Mouse (Mus musculus): ENCODE data around the gene Dgcr2. TPM values are rescaled to one million over a fixed set of nuclear protein-coding genes. Genes with fewer than 3 reads are reported as not detected.
A peak's percentile ranks its signal among the peaks of the same experiment; 100 is the strongest.

Gene Dgcr2
- total RNA-seq, 2 experiments from 2014 or later, result 50.9 to 52.3 TPM

DNA sequence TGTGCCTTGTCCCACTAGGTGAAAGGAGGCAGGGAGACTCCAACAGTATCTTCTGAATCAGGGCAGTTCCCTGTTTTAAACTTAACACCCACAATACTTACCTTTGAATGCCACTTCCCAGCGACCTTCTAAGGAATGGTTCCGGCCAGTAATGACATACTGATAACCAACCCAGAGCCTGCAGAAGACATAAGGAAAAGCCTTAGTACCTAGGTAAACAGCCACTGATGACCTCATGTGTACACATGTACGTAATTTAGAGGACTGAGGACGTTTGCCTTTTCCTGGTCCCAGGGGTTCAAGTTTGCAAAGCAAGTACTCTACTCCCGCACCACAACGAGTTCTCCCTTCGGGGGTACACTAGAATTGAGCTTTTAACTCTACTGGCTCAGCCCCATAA lies 41.2 kb downstream of the Dgcr2 start:
- no peak for DNase-seq
- intact Hi-C loops (cut with DNase I), result no loop called here

DNA sequence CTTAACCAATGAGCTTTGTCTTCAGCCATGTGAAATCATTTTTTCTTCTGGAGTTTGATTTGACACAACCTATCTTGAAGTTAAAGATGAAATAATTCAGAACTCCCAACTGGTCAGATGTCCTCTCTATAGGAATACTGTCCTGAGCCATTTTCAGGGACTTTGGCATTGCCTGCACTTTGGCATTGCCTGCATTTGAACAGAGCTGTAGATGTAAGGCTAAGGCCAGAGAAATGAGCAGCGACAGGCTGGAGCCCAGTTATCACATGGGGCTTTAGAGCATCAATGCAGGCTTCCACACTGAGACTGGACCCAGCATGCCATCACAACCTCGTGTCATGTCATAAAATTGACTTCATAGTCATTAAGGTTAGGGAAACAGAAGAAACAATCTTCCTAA lies 45.1 kb downstream of the Dgcr2 start:
- DNase-seq, result no peak
- intact Hi-C loops (cut with DNase I), result no loop called here

DNA sequence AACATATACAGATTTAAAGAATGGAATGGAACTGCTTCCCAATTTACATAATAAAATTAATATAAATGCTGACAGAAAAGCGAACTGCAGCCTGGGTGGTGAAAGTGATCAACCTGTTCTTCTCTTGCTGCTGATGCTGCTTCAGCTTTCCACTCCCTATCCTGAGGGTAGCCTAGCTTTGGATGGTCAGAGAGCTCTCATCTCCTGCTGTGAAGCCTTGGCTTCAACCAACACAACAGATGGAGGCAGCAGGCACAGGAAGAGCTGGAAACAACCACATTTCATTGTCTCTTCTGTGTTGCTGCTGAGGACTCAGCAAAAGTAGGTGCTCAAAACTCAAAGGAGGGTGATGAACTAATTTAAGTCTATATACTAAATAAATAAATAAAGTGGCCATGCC lies 46.5 kb downstream of the Dgcr2 start:
- intact Hi-C loops (cut with DNase I), result no loop called here
- DNase-seq, result no peak

- no peak for DNase-seq
- intact Hi-C loops (cut with DNase I), result no loop called here
These were observed 47.0 kb downstream of the Dgcr2 start for GRCm38 (mm10) chr16:17851331-17851730.

DNA sequence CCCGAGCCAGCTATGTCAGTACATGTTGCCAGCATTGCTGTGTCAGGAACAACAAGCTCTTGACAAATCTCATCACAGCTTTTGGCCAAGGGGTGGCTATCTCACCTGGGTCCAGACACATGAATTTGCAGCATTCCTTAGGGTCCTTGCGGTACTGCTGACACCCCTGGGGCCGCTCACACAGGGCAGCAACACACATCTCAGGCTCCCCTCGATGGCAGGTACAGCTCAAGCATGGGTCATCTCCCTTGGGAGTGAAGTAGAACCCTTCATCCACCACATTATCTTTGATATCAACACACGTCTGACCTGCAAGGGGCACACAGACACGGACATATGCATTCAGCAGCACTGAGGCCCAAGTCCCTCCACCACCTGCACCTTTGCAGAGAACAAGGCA lies 48.9 kb downstream of the Dgcr2 start:
- no peak for DNase-seq
- intact Hi-C loops (cut with DNase I), result no loop called here

GRCm38 (mm10) chr16:17848928-17849327 lies 49.4 kb downstream of the Dgcr2 start:
- DNase-seq, result peak in 1 of 2 experiments; percentile 64
- intact Hi-C loops (cut with DNase I), result no loop called here

GRCm38 (mm10) chr16:17848431-17848830 lies 49.9 kb downstream of the Dgcr2 start:
- intact Hi-C loops (cut with DNase I), result no loop called here
- DNase-seq, result no peak

DNA sequence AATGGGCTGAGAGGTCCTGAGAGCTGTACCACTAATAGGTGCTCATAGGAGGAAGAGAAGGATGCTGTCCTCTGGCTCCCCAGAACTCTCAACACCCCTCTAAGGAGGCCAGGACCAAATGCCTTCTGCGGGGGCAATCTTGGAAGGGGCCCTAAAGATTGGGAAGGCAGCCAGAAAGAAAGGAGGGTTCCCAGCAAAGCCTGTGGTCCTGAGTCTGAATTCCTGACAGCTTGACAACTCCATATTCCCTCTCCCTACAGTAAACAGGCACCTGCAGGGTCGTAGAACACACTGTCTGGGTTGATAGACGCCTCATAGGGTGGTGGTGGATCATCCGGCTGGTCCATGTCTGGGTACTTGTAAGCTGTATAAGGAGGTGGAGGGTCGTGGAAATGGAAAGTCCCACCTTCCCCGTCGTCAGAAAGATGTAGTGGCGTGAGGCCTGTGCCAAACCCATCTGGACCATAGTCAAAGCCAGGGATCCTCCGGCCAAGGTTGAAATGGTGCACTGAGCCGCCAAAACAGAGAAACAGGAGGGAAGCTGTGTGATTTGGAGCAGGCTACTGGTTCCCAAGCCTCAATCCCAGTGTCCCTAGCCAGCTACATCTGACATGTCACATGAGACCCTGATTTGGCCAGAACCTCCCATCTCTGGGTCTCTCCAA lies 54.5 kb downstream of the Dgcr2 start:
- DNase-seq, result no peak
- intact Hi-C loops (cut with DNase I), result no loop called here

GRCm38 (mm10) chr16:17842437-17842836 lies 55.9 kb downstream of the Dgcr2 start:
- intact Hi-C loops (cut with DNase I), result no loop called here
- DNase-seq, result no peak

DNA sequence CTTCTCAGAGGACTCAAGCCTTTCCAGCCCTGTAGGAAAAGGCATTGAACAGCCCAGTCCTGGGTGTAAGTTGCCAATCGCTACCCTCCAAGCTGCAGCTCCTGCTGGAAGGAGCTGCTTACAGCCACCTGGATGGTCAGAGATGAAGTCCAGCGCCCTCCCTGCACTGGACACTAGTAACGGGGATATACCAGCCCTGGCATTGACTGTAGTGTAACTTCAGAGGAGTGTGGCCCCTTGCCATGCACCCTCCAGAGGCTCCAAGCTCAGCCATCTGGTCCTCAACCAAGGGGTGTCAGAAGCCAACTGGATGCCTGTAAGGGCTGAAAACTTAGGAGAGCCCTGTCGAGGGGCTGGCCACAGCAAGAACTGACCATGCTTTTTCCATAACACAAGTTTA lies 58.4 kb downstream of the Dgcr2 start:
- intact Hi-C loops (cut with DNase I), result no loop called here
- DNase-seq, result no peak

DNA sequence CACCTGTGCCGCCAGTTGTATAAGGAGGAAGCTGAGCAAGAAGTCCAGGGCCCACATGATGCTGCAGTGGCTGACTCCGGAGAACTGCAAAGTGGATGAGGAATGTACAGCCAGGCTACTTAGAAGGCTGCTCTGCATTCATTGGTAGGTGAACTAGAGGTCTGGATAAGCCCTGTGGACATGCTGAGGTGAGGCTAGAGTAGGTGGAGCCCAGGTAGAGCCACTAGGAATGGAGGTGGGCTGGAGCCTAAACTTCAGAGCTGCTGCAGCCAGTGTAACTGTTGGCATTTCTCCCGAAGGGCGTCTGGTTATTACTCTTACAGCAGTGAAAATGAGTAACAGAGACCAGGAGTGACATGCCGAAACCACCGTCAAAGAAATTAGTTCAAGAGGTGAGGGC lies 60.3 kb downstream of the Dgcr2 start, which contains the start of gene Car15:
Gene Car15 (minus strand): TSS at position 314 of the 400 bp plus-strand sequence.
- DNase-seq, result no peak
- intact Hi-C loops (cut with DNase I), result no loop called here

GRCm38 (mm10) chr16:17835481-17835880 lies 62.9 kb downstream of the Dgcr2 start:
- intact Hi-C loops (cut with DNase I), result no loop called here
- no peak for DNase-seq

DNA sequence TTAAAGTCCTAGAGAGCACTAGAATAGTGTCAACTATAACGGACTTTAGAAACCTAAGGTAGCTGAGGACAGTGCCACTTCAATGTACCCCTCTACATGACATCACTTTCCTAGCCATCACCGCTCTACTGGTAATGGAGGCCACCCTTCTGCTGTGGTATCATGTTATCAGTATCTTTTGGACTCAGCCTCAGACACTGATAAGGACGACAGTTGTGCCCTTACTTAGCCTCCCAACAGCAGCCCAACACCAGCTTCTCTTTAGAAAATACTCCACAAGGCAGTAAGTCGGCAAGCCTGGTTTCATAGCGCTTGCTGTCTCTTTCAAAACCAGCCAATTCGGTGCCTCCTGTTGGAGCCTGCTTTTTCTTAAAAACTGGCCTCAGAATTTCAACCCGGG lies 63.8 kb downstream of the Dgcr2 start:
- intact Hi-C loops (cut with DNase I), result no loop called here
- DNase-seq, result no peak

DNA sequence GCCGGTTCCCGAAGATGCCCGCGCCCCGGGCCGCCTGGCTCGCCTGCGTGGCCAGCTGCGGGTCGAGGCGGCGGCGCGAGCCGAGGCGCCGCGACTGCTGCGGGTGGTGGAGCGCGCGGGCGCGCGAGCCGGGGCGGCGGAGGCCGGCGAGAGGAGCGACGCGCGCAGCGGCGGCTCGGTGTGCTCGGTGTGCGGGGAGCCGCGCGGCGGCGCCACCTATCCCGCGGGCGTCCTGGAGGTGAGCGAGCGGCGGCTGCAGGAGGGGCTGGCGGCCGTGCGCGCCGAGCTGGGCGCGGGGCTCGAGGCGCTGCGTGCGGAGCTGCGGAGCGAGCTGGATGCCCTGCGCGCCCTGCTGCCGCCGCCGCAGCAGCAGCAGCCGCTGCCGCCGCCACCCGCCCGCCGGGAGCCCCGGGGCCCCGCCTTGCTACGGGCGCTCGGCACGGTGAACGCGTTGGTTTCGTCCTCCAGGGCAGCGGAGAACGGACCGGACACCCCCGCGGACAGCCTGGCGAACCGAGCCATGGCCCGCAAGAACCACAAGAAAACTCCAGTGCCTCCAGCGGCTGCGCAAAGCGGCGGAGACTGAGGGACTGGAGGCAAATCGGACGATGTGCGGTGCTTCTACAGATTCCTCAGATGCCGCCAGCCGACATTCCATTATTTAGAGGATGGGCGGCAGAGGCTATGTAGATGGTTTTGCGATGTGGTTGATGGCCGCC lies 64.5 kb downstream of the Dgcr2 start:
- intact Hi-C loops (cut with DNase I), result no loop called here
- peak; percentile 25 to 35 for DNase-seq

- DNase-seq, result peak; percentile 22 to 23
These were observed 65.1 kb downstream of the Dgcr2 start for GRCm38 (mm10) chr16:17833321-17833680.

GRCm38 (mm10) chr16:17832821-17833220 lies 65.5 kb downstream of the Dgcr2 start, which contains the start of gene B830017H08Rik:
TSS of gene B830017H08Rik (plus strand) at chr16:17833121.
- DNase-seq, result no peak
- intact Hi-C loops (cut with DNase I), result no loop called here

More at GRCm38 (mm10) chr16:17833321-17833680, 65.1 kb downstream of the Dgcr2 start:
- intact Hi-C loops (cut with DNase I), result no loop called here

DNA sequence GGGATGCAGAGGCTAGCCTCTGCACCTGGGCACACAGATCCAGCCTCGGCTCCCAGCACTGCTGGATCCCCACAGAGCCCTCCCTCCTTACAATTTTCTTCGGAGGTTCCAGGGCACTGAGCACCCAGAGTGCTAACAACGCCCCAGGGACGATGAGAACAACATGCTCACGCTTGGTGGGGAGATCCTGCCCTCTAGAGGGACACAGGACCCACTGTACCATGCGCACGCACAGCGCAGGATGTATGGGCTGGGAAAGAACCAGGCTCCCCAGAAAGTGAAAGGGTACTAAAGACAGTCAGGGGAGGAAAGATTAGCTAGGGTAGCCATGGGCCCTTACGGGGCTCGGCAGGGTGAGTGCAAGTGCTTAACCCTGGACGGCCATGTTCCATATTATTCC lies 66.6 kb downstream of the Dgcr2 start:
- no peak for DNase-seq
- intact Hi-C loops (cut with DNase I), result no loop called here

GRCm38 (mm10) chr16:17830385-17831178 lies 67.8 kb downstream of the Dgcr2 start:
- DNase-seq, result no peak
- intact Hi-C loops (cut with DNase I), result no loop called here

- DNase-seq, result no peak
- intact Hi-C loops (cut with DNase I), result no loop called here
These were observed 69.5 kb downstream of the Dgcr2 start for GRCm38 (mm10) chr16:17828867-17829266.

DNA sequence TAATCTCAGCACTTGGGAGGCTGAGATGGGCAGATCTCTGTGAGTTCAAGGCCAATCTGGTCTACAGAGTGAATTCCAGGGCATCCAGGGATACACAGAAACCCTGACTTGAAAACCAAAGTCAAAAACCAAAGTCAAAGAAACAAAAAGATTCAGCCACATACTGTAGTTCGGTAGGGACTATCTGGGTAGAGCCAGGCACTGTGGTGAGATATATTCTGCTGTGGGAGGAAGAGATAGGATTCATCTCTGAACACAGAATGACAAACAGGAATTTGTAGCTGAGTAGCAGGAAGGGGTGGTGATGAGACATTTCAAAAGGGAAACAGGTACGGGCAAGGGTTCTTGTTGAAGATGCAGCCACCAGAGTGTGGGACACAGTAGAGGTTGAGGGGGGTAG lies 70.1 kb downstream of the Dgcr2 start:
- no peak for DNase-seq
- intact Hi-C loops (cut with DNase I), result no loop called here

DNA sequence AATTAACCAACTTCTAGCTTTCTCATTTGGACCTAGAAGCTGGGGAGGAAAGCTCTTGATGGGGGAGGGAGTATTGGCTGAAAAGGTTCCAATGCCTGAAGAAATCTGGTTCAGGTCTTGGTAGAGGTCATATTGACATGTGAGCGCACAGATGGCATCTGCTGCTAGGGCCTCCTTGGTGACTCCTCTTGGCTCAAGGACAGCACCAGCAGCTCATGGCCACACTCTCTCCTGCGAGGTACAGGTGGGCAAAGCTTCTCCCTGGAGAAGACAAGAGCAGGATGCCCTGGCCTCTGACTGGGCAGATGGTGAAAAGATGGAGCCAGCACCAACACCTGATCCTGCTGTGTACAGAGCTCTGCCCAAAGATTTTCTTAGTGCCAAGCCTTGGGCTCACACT lies 71.9 kb downstream of the Dgcr2 start:
- no peak for DNase-seq
- intact Hi-C loops (cut with DNase I), result no loop called here

Measured in heart, postnatal 14 days (tissue).